Mouse (Mus musculus) 3134 (cell line): ENCODE measurements around the gene Diras2.
"Not testable (repeated sequence)": the region's sequence is repeated elsewhere in the genome, so short reads cannot be mapped to it uniquely, and the experiment has no call there.

Experiments used
- DNase-seq: peaks from one replicate; pipeline ENCODE4 v3.0.0-alpha.2; 2011; ENCODE audit warnings: low spot score; ENCODE audit not compliant: insufficient read length; ENCODE audit errors: extremely low read depth

The Diras2 gene

GRCm38 (mm10) chr13:52521176-52521575 is 9.9 kb downstream of the Diras2 start:
- DNase-seq: no peak

DNA sequence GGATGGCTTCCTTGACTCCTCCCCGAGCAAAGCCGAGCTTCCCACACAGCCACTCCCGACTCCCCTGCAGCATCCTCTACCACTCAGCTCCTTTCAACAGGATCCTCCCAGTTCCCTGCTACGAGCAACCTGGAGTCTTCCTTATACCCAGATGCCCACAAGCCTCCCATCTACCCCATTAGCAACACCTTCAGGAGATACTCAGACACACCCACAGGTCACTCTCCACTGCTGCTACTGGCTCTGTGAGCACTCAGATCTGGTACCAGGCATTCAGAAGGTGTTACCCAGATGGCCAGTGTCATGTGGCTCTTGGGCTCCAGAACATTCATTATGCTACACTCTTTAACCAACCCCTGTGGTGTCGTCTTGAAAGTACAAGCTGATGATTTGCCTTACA is 11.7 kb downstream of the Diras2 start:
- DNase-seq: no peak

DNA sequence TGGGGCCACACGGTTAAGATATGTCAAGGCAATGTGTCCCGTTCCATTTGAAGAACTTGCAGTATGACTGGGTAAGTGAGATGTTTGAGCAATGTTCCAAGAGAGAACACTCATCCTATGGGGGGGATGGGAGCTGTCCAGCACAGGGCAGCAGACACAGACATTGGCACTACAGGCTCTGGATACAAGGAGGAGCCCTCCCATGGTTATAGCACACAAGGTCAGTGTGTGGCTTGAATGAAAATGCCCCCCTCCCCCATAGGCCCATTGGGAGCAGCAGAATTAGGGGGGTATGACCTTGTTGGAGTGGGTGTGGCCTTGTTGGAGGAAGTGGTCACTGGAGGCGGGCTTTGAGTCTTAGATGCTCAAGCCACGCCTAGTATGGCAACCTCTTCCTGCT is 12.7 kb downstream of the Diras2 start:
- DNase-seq: no peak

- no peak for DNase-seq
Observed at GRCm38 (mm10) chr13:52517021-52517420, 14.1 kb downstream of the Diras2 start.

- no peak for DNase-seq
Observed at GRCm38 (mm10) chr13:52516561-52516960, 14.5 kb downstream of the Diras2 start.

- DNase-seq: peak; percentile 30
Observed at GRCm38 (mm10) chr13:52516051-52516450, 15.0 kb downstream of the Diras2 start.

- DNase-seq: no peak
Observed at GRCm38 (mm10) chr13:52513554-52513953, 17.5 kb downstream of the Diras2 start.

GRCm38 (mm10) chr13:52512356-52512755 is 18.7 kb downstream of the Diras2 start:
- DNase-seq: no peak

- no peak for DNase-seq
Observed at GRCm38 (mm10) chr13:52510172-52510880, 20.8 kb downstream of the Diras2 start.

GRCm38 (mm10) chr13:52507460-52508293 is 23.4 kb downstream of the Diras2 start:
- DNase-seq: no peak

GRCm38 (mm10) chr13:52506822-52507221 is 24.3 kb downstream of the Diras2 start:
- not testable (repeated sequence) for DNase-seq

GRCm38 (mm10) chr13:52505683-52506285 is 25.3 kb downstream of the Diras2 start:
- DNase-seq: not testable (repeated sequence)

- no peak for DNase-seq
Observed at GRCm38 (mm10) chr13:52501686-52502085, 29.4 kb downstream of the Diras2 start.

GRCm38 (mm10) chr13:52497029-52497550 is 34.0 kb downstream of the Diras2 start:
- DNase-seq: no peak

GRCm38 (mm10) chr13:52488821-52489220 is 42.3 kb downstream of the Diras2 start:
- peak; percentile 70 for DNase-seq

DNA sequence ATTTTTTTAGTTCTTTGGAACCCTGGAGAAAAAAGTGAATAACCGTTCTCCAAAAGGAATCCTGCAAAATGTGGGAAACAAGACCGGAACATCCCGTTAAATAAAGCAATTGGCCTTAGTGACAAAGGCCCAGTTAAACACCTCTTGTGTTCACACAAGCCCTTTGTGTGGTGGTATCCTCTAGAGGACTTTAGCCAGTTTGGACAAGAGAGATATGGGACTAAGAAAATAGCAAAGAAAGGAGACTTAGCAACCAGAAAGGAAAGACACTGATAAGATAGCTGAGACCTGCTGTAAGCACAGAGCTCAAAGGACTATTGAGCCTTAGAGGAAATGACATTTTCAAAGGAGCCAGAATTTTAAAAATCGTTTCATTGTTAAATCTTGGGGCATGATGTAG is 47.0 kb downstream of the Diras2 start:
- no peak for DNase-seq

- DNase-seq: peak; percentile 67
Observed at GRCm38 (mm10) chr13:52481786-52482185, 49.3 kb downstream of the Diras2 start.

GRCm38 (mm10) chr13:52479146-52479545 is 51.9 kb downstream of the Diras2 start:
- no peak for DNase-seq

GRCm38 (mm10) chr13:52476998-52477601 is 54.0 kb downstream of the Diras2 start:
- no peak for DNase-seq

GRCm38 (mm10) chr13:52476222-52476621 is 54.9 kb downstream of the Diras2 start:
- no peak for DNase-seq

DNA sequence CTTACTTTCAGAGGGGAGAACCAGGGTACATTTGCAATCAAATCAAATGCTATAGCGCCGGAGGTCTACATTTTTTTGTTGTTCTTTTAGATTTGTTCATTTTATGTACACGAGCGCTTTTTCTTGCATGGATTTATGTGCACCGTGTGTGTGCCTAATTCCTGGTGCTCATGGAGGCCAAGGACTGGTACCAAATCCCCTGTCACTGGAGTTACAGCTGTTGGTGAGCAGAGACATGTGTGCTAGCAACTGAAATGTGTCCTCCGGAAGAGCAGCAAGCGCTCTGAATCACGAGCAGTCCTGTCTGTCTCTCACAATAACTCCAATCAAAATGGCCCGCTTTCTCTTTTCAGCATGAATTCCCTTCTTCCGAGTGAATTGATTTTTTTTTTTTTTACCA is 55.8 kb downstream of the Diras2 start:
- DNase-seq: no peak
